Mouse (Mus musculus) bone marrow, adult 2 months (tissue): ENCODE measurements around the gene Arrdc1.

Experiments used
- CTCF ChIP-seq: fragments of 200-500 bp; IDR thresholded peaks from 2 replicates; pipeline ENCODE4 v1.5.1; 2011; ENCODE audit warnings: low read length, control low read depth; ENCODE audit not compliant: control insufficient read depth, insufficient read depth
- POLR2A ChIP-seq: fragments of 200-500 bp; IDR thresholded peaks from 2 replicates; pipeline ENCODE4 v1.6.1; 2011; ENCODE audit warnings: low read depth, mild to moderate bottlenecking, control low read depth, low read length, borderline replicate concordance; ENCODE audit not compliant: control insufficient read depth

- TF ChIP-seq POLR2A (no peak), CTCF (no peak)
Measured at GRCm38 (mm10) chr2:24950189-24950535, 15.1 kb upstream of the Arrdc1 start.
